Mouse (Mus musculus) layer of hippocampus, postnatal 36 days (tissue): ENCODE data around the gene Hells. TPM values are rescaled to one million over a fixed set of nuclear protein-coding genes. Genes with fewer than 3 reads are reported as not detected.

Source experiments
- microRNA-seq, 2 experiments: library from miRNA; unstranded; fragments of <30 nt; microRNA quantifications; one replicate each; pipeline ENCODE4 v1.2.0; 2021
- total RNA-seq, 2 experiments: library from RNA; stranded (reverse); gene quantifications; 2 replicates each; pipeline ENCODE4 v1.2.3; 2021

Hells gene
- total RNA-seq, 2 experiments from 2014 or later, result 5.1 to 6.8 TPM

Small RNA genes within 50 kb of the gene (microRNA-seq; reads per million reads assigned to microRNA genes)
- 0 reads per million in 2 experiments for gene Gm23800

Other genes with a start within 250 kb of the Hells start
- 10 to 100 TPM; 14.2 to 15.4 TPM for gene Noc3l, start 111.7 kb upstream of the Hells start, total RNA-seq
- 10 to 100 TPM; 11.9 to 13.3 TPM for gene Tbc1d12, start 94.3 kb upstream of the Hells start, total RNA-seq
- under 1 TPM; 0.51 to 0.55 TPM for gene Cyp2c55, start 76.1 kb downstream of the Hells start, total RNA-seq
- gene Cyp2c65, start 130.1 kb downstream of the Hells start, total RNA-seq, result under 1 TPM in 1 of 2 experiments, not detected in 1; 0.33 TPM
- gene Cyp2c66, start 183.0 kb downstream of the Hells start, total RNA-seq, result not detected